Mouse (Mus musculus): ENCODE results near the gene Itpkb. TPM values are rescaled to one million over a fixed set of nuclear protein-coding genes. Genes with fewer than 3 reads are reported as not detected.
A peak's percentile ranks its signal among the peaks of the same experiment; 100 is the strongest.
"Not testable (repeated sequence)": the region's sequence is repeated elsewhere in the genome, so short reads cannot be mapped to it uniquely, and the experiment has no call there.

Itpkb gene
- polyA plus RNA-seq, 1 experiment, result 12.5 TPM

DNA sequence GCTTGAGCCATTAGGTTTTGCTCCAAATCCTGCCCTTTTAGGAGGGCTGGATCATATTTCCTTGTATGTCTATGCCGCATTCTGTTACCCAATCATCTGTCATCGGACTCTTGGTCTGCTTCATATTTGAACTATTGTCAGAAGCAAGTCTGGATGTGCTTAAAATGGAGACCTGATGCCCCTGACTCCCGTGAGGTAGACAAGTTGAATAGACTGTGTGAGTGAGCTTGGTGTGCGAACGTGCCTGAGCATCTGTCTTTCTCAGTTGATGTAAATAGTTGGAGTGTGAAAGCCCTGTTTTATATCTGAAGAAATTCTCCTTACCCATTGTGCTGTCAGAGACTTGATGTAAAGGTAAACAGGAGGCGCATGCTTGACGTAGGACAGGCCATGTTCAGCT, 46.3 kb downstream of the Itpkb start:
- H3K4me3 ChIP-seq (ENCODE audit: insufficient read depth, low read length), result no peak overlapping the region
- TF ChIP-seq CTCF (IDR thresholded peaks at IDR 0.05; ENCODE audit: borderline replicate concordance, insufficient read depth, low read length), result no peak
- TF ChIP-seq POLR2A (IDR thresholded peaks at IDR 0.05; ENCODE audit: low read depth, low read length), result no peak
- H3K4me1 ChIP-seq (ENCODE audit: control insufficient read depth, insufficient read depth, low read length), result no peaks in the 10 kb centered on the region
- H3K27ac ChIP-seq (ENCODE audit: insufficient read depth, low read length), result no peak overlapping the region

DNA sequence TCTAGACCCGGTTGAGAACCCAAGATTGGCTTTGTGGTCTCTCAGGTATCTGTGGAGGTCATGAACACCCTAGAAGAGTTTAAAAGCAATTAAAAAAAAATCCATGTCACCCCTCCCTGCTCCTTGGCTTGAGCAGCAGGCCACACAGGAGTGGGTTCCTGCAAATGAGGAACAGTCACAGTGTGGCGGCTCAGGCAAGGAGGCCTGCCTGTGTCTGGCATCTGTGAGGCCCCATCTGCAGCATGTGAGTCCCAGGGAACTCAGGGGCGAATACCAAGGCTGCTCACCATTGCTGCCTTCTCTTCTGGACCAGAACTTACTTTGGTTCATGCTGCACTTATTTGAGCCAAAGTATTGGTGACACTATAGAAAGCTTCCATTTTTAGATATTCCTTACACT, 49.3 kb downstream of the Itpkb start:
- Histone ChIP-seq H3K4me1 (ENCODE audit: control insufficient read depth, insufficient read depth, low read length) (no peaks in the 10 kb centered on the region), H3K4me3 (ENCODE audit: insufficient read depth, low read length) (no peak overlapping the region), H3K27ac (ENCODE audit: insufficient read depth, low read length) (no peak overlapping the region)
- TF ChIP-seq CTCF (IDR thresholded peaks at IDR 0.05; ENCODE audit: borderline replicate concordance, insufficient read depth, low read length) (no peak), POLR2A (IDR thresholded peaks at IDR 0.05; ENCODE audit: low read depth, low read length) (no peak)

DNA sequence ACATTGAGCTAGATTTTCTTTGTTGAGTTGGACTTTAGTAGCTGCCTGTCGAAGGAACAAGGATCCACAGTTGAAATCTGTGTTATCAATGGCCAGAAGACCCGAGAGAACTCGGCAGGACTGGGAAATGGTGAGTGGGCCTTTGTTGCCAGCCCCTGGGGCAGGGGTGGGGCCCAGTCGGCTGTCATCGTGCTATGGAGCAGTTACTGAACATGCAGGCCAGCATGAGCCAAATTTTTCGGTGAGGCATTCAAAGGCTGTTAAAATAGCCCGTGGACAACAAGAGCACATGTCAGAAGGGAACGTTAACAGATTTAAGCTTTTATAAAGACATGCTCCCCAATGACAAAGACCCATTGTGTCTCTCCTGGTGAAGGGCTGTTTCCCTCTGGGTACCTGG, 52.1 kb downstream of the Itpkb start:
- no peaks in the 10 kb centered on the region for H3K4me1 ChIP-seq (ENCODE audit: control insufficient read depth, insufficient read depth, low read length)
- H3K27ac ChIP-seq (ENCODE audit: insufficient read depth, low read length), result no peak overlapping the region
- TF ChIP-seq POLR2A (IDR thresholded peaks at IDR 0.05; ENCODE audit: low read depth, low read length), result no peak
- no peak for TF ChIP-seq CTCF (IDR thresholded peaks at IDR 0.05; ENCODE audit: borderline replicate concordance, insufficient read depth, low read length)

GRCm38 (mm10) chr1:180383884-180384283, 53.6 kb downstream of the Itpkb start:
- H3K4me1 ChIP-seq (ENCODE audit: control insufficient read depth, insufficient read depth, low read length), result peaks cover 5% of the 10 kb centered on the region; the same call in 1 of the 2 replicates
- H3K27ac ChIP-seq (ENCODE audit: insufficient read depth, low read length), result no peak overlapping the region
- no peak overlapping the region for H3K4me3 ChIP-seq (ENCODE audit: insufficient read depth, low read length)
- TF ChIP-seq POLR2A (IDR thresholded peaks at IDR 0.05; ENCODE audit: low read depth, low read length) (no peak), CTCF (IDR thresholded peaks at IDR 0.05; ENCODE audit: borderline replicate concordance, insufficient read depth, low read length) (no peak)

More for the DNA sequence above, 52.1 kb downstream of the Itpkb start:
- no peak overlapping the region for H3K4me3 ChIP-seq (ENCODE audit: insufficient read depth, low read length)

DNA sequence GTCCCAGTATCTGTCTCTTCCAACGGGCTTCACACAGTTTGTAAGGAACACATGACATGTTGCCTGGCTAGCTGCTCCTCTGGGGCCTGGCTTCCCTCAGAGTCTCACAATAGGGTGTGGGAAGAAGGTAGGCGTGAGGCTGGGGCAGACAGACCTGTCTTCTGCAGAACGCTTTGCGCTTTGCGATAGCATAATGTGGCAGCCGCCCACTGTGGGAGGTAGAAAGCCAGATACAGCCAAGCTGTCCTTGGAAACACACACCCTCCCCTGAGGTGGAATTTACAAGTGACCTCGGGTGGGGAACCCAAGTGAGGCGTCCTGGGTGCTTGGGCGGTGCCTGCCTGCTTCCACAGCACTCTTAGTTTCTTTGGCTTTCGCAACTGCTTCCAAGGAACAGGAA, 54.2 kb downstream of the Itpkb start:
- TF ChIP-seq POLR2A (IDR thresholded peaks at IDR 0.05; ENCODE audit: low read depth, low read length) (no peak), CTCF (IDR thresholded peaks at IDR 0.05; ENCODE audit: borderline replicate concordance, insufficient read depth, low read length) (no peak)
- no peak overlapping the region for H3K4me3 ChIP-seq (ENCODE audit: insufficient read depth, low read length)
- peaks cover 5% of the 10 kb centered on the region; the same call in 1 of the 2 replicates for H3K4me1 ChIP-seq (ENCODE audit: control insufficient read depth, insufficient read depth, low read length)
- no peak overlapping the region for H3K27ac ChIP-seq (ENCODE audit: insufficient read depth, low read length)

DNA sequence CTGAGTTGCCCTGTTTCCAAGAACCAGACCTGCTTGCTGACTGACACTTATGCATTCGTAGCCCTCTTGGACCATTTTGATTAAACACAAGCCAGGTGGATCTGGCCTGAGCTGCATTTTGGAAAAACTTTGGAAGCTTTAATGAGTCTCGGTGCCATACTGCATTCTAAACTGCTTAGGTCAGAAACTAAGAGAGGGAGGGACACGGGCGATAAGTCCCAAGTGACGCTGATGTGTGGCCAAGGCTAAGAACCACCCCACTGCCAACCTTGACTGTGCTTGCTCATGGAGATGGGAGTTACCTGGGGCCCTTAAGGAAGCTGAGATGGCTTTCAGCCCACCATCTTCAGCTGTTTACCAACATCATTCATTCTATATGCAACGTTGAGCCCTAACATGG, 55.0 kb downstream of the Itpkb start:
- H3K27ac ChIP-seq (ENCODE audit: insufficient read depth, low read length), result no peak overlapping the region
- peaks cover 5% of the 10 kb centered on the region; the same call in 1 of the 2 replicates for H3K4me1 ChIP-seq (ENCODE audit: control insufficient read depth, insufficient read depth, low read length)
- no peak overlapping the region for H3K4me3 ChIP-seq (ENCODE audit: insufficient read depth, low read length)
- TF ChIP-seq CTCF (IDR thresholded peaks at IDR 0.05; ENCODE audit: borderline replicate concordance, insufficient read depth, low read length), result no peak
- TF ChIP-seq POLR2A (IDR thresholded peaks at IDR 0.05; ENCODE audit: low read depth, low read length), result no peak

DNA sequence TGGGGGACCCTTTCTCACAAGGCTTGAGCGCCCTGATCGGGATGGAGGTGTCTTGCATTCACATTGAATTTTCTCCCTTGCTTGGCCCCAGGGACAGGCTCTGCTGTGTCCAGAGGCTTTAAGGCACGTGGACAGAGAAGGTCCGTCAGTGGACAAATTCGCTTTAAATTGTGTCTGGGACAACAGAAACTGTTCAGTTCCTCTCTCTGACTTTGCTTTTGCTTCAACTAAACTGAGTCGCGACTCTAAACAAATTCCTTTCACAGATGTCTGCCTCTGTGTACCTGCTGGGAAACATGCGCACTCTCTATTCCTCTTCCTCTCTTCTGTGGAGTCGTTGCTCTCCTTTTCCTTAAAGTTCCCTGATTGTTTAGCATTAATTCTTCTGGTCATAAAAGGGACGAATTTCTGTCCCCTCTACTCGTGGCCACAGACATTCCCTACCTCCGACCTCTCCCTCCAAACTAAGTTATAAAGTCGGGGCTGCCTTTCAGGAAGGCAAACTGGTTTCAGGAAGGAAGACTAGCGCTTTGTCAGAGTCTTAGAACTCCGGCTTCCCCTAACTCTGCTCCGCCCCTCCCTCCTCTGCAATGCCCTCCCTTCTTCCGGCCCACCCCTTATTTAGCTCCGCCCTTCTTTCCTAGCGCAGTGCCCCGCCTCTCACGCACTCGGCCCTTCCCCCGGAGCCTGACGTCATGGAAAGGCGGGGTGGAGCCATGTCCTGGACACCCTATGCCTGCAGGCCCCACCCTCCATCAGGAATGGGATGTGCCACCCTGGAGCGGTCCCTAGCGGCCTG, 56.9 kb downstream of the Itpkb start:
- Histone ChIP-seq H3K27ac (ENCODE audit: insufficient read depth, low read length) (peak overlapping the region; percentile 80), H3K4me3 (ENCODE audit: insufficient read depth, low read length) (peak overlapping the region; percentile 43), H3K4me1 (ENCODE audit: control insufficient read depth, insufficient read depth, low read length) (peaks cover 5% of the 10 kb centered on the region; the same call in 1 of the 2 replicates)
- peak; percentile 92 for TF ChIP-seq POLR2A (IDR thresholded peaks at IDR 0.05; ENCODE audit: low read depth, low read length)
- peak; percentile 49; the same call in 1 of the 2 replicates for TF ChIP-seq CTCF (IDR thresholded peaks at IDR 0.05; ENCODE audit: borderline replicate concordance, insufficient read depth, low read length)

DNA sequence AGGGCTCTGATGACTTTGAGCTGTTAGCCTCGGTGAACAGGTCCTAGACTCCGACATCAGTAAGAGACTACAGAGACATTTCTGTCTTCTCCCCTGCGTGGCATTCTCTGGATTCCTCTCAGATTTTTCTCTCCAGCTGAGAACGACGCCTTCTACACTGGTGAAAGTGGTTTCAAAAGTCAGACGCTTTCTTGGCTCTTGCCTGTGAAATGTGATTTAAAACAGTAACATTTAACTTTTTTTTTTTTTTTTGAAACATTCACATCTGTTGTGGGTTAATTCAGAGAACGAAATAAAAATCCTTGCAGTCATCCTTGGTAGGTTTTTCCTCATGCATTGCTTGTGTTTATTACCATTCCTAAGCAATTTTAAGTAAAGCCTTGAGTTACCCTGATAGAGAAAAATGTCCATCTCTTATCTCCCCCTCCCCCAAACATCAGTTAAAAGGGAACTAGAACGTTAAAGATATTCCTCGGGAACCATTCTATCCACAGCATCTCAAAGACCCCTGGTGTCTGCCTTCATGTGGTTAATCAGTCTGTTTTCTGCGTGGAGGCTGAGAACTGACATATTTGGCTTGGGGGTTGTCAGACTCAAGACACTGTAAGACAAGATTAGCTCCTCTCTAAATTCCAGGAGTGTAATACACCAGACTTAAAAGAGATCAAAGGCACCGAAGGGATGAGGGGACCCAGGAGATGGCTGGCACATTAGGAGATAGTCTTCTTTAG, 57.6 kb downstream of the Itpkb start:
- TF ChIP-seq CTCF (IDR thresholded peaks at IDR 0.05; ENCODE audit: borderline replicate concordance, insufficient read depth, low read length) (no peak), POLR2A (IDR thresholded peaks at IDR 0.05; ENCODE audit: low read depth, low read length) (no peak; the same call in 1 of the 2 replicates)
- Histone ChIP-seq H3K4me1 (ENCODE audit: control insufficient read depth, insufficient read depth, low read length) (peaks cover 5% of the 10 kb centered on the region; the same call in 1 of the 2 replicates), H3K4me3 (ENCODE audit: insufficient read depth, low read length) (peak overlapping the region; percentile 11; the same call in 1 of the 2 replicates), H3K27ac (ENCODE audit: insufficient read depth, low read length) (peak overlapping the region; percentile 74)

GRCm38 (mm10) chr1:180388481-180388880, 58.2 kb downstream of the Itpkb start:
- peak overlapping the region; percentile 74 for H3K27ac ChIP-seq (ENCODE audit: insufficient read depth, low read length)

GRCm38 (mm10) chr1:180389213-180389760, 59.0 kb downstream of the Itpkb start:
- H3K27ac ChIP-seq (ENCODE audit: insufficient read depth, low read length); H3K4me3 ChIP-seq (ENCODE audit: insufficient read depth, low read length); H3K4me1 ChIP-seq (ENCODE audit: control insufficient read depth, insufficient read depth, low read length): not testable (repeated sequence)

More at GRCm38 (mm10) chr1:180388481-180388880, 58.2 kb downstream of the Itpkb start:
- no peak overlapping the region for H3K4me3 ChIP-seq (ENCODE audit: insufficient read depth, low read length)
- peaks cover 5% of the 10 kb centered on the region; the same call in 1 of the 2 replicates for H3K4me1 ChIP-seq (ENCODE audit: control insufficient read depth, insufficient read depth, low read length)
- no peak for TF ChIP-seq CTCF (IDR thresholded peaks at IDR 0.05; ENCODE audit: borderline replicate concordance, insufficient read depth, low read length)
- no peak for TF ChIP-seq POLR2A (IDR thresholded peaks at IDR 0.05; ENCODE audit: low read depth, low read length)
